Mouse (Mus musculus) forebrain, embryonic 12.5 days (tissue): ENCODE results near the gene Pde1b. TPM values are rescaled to one million over a fixed set of nuclear protein-coding genes. Genes with fewer than 3 reads are reported as not detected.

Source experiments
- ATAC-seq: fragments of 200-750 bp; cut with Nextera tagmentation; 2 replicates; pipeline ENCODE4 v1.8.0; 2017; ENCODE audit warnings: moderate TSS enrichment; ENCODE audit not compliant: low FRiP score
- H3K27ac ChIP-seq: fragments of 300-500 bp; sonication (generic); 2 replicates; pipeline ENCODE4 v1.5.1; 2016; ENCODE audit warnings: mild to moderate bottlenecking
- H3K27me3 ChIP-seq: fragments of 300-500 bp; sonication (generic); 2 replicates; pipeline ENCODE4 v1.6.1; 2016; ENCODE audit warnings: mild to moderate bottlenecking
- H3K36me3 ChIP-seq: fragments of 300-500 bp; sonication (generic); replicated peaks from 2 replicates; pipeline ENCODE4 v1.6.1; 2016; ENCODE audit warnings: mild to moderate bottlenecking
- H3K4me1 ChIP-seq: fragments of 300-500 bp; sonication (generic); 2 replicates; pipeline ENCODE4 v1.6.1; 2016
- H3K4me2 ChIP-seq: fragments of 300-500 bp; sonication (generic); 2 replicates; pipeline ENCODE4 v1.6.1; 2016; ENCODE audit warnings: mild to moderate bottlenecking, moderate library complexity
- H3K4me3 ChIP-seq: fragments of 300-500 bp; sonication (generic); replicated peaks from 2 replicates; pipeline ENCODE4 v1.5.1; 2016; ENCODE audit warnings: mild to moderate bottlenecking
- H3K9ac ChIP-seq: fragments of 300-500 bp; sonication (generic); 2 replicates; pipeline ENCODE4 v1.6.1; 2016; ENCODE audit warnings: mild to moderate bottlenecking
- H3K9me3 ChIP-seq: fragments of 300-500 bp; sonication (generic); 2 replicates; pipeline ENCODE4 v1.6.1; 2016
- WGBS: fragments of 180-500 bp; shearing (Covaris S2); methylation state at CpG from one replicate; pipeline ENCODE4 v1.1.7; 2016; 5-methylcytosine and 5-hydroxymethylcytosine counted together
- polyA plus RNA-seq: library from polyadenylated mRNA; unstranded; fragments of >200 nt; fragmentation: Nextera tagmentation; extraction: Ambion mirVana; gene quantifications from 2 replicates; pipeline ENCODE4 v1.2.1, GENCODE M21; 2016

Gene Pde1b
- polyA plus RNA-seq: 42.7 and 45.8 TPM in 2 replicates

GRCm38 (mm10) chr15:103502435-103503250, at the start of gene Pde1b:
TSS of gene Pde1b (plus strand) at chr15:103503034.
- Histone ChIP-seq H3K36me3 (no peaks in the 10 kb centered on the region), H3K9me3 (no peaks in the 10 kb centered on the region), H3K4me1 (peaks cover 45% of the 10 kb centered on the region), H3K27me3 (peaks cover 24% of the 10 kb centered on the region), H3K27ac (peak within 1 kb of the TSS; percentile 53), H3K4me3 (peak within 1 kb of the TSS; percentile 68), H3K9ac (peak within 1 kb of the TSS; percentile 82), H3K4me2 (peak within 1 kb of the TSS; percentile 89)
- ATAC-seq: peak; percentile 88
- WGBS: 1% methylated on average over 62 of the region's 63 CpGs

- H3K4me2 ChIP-seq: no peak within 1 kb of the TSS
- WGBS: 89% methylated on average over 13 of the region's 13 CpGs
- no peak within 1 kb of the TSS for H3K4me3 ChIP-seq
- no peaks in the 10 kb centered on the region for H3K27me3 ChIP-seq
- H3K4me1 ChIP-seq: no peaks in the 10 kb centered on the region
- ATAC-seq: no peak
- H3K9ac ChIP-seq: no peak within 1 kb of the TSS
- H3K27ac ChIP-seq: no peak within 1 kb of the TSS
- no peaks in the 10 kb centered on the region for H3K36me3 ChIP-seq
- no peaks in the 10 kb centered on the region for H3K9me3 ChIP-seq
Measured at GRCm38 (mm10) chr15:103453551-103454218, 49.1 kb upstream of the Pde1b start, which contains the start of gene Nckap1l. TSS of gene Nckap1l (plus strand) at chr15:103453794.

GRCm38 (mm10) chr15:103454449-103454848, 48.4 kb upstream of the Pde1b start:
- Histone ChIP-seq H3K36me3 (no peaks in the 10 kb centered on the region), H3K9ac (no peak overlapping the region), H3K4me3 (no peak overlapping the region), H3K27ac (no peak overlapping the region), H3K4me2 (no peak overlapping the region), H3K9me3 (no peaks in the 10 kb centered on the region), H3K4me1 (no peaks in the 10 kb centered on the region), H3K27me3 (no peaks in the 10 kb centered on the region)
- WGBS: 88% methylated on average over 6 of the region's 6 CpGs
- no peak for ATAC-seq

- 65% methylated on average over 7 of the region's 7 CpGs for WGBS
- no peak for ATAC-seq
- Histone ChIP-seq H3K4me3 (no peak overlapping the region), H3K27me3 (no peaks in the 10 kb centered on the region), H3K36me3 (no peaks in the 10 kb centered on the region), H3K4me2 (no peak overlapping the region), H3K9me3 (no peaks in the 10 kb centered on the region), H3K4me1 (no peaks in the 10 kb centered on the region; the same call in 1 of the 2 replicates), H3K27ac (no peak overlapping the region), H3K9ac (no peak overlapping the region)
Measured at GRCm38 (mm10) chr15:103462539-103463261, 40.1 kb upstream of the Pde1b start.

- H3K27me3 ChIP-seq: no peaks in the 10 kb centered on the region
- no peak overlapping the region for H3K9ac ChIP-seq
- H3K4me3 ChIP-seq: no peak overlapping the region
- WGBS: 88% methylated on average over 7 of the region's 7 CpGs
- ATAC-seq: no peak
- no peaks in the 10 kb centered on the region for H3K36me3 ChIP-seq
- H3K4me2 ChIP-seq: no peak overlapping the region
- no peaks in the 10 kb centered on the region for H3K9me3 ChIP-seq
- no peak overlapping the region for H3K27ac ChIP-seq
- no peaks in the 10 kb centered on the region for H3K4me1 ChIP-seq
Measured at GRCm38 (mm10) chr15:103471488-103472194, 31.2 kb upstream of the Pde1b start.

- Histone ChIP-seq H3K27ac (no peak overlapping the region), H3K4me2 (no peak overlapping the region), H3K9me3 (no peaks in the 10 kb centered on the region), H3K9ac (no peak overlapping the region), H3K4me1 (no peaks in the 10 kb centered on the region), H3K36me3 (no peaks in the 10 kb centered on the region), H3K27me3 (no peaks in the 10 kb centered on the region), H3K4me3 (no peak overlapping the region)
- WGBS: 72% methylated on average over 3 of the region's 3 CpGs
- ATAC-seq: no peak
Measured at GRCm38 (mm10) chr15:103472265-103472664, 30.6 kb upstream of the Pde1b start.

GRCm38 (mm10) chr15:103473182-103473581, 29.7 kb upstream of the Pde1b start:
- H3K4me2 ChIP-seq: no peak overlapping the region
- no peaks in the 10 kb centered on the region for H3K36me3 ChIP-seq
- H3K27ac ChIP-seq: no peak overlapping the region
- 88% methylated on average over 7 of the region's 7 CpGs for WGBS
- ATAC-seq: no peak
- H3K27me3 ChIP-seq: no peaks in the 10 kb centered on the region
- no peaks in the 10 kb centered on the region for H3K4me1 ChIP-seq
- H3K9ac ChIP-seq: no peak overlapping the region
- H3K4me3 ChIP-seq: no peak overlapping the region
- H3K9me3 ChIP-seq: no peaks in the 10 kb centered on the region

- ATAC-seq: no peak
- H3K27ac ChIP-seq: no peak overlapping the region
- no peak overlapping the region for H3K9ac ChIP-seq
- H3K4me2 ChIP-seq: no peak overlapping the region
- H3K4me3 ChIP-seq: no peak overlapping the region
- WGBS: 84% methylated on average over 5 of the region's 5 CpGs
- no peaks in the 10 kb centered on the region; the same call in 1 of the 2 replicates for H3K4me1 ChIP-seq
- H3K36me3 ChIP-seq: no peaks in the 10 kb centered on the region
- no peaks in the 10 kb centered on the region for H3K27me3 ChIP-seq
- H3K9me3 ChIP-seq: no peaks in the 10 kb centered on the region
Measured at GRCm38 (mm10) chr15:103473769-103474168, 29.1 kb upstream of the Pde1b start.

- ATAC-seq: no peak
- no peak overlapping the region for H3K9ac ChIP-seq
- H3K27ac ChIP-seq: no peak overlapping the region
- peaks cover 2% of the 10 kb centered on the region; the same call in 1 of the 2 replicates for H3K4me1 ChIP-seq
- no peaks in the 10 kb centered on the region for H3K9me3 ChIP-seq
- no peaks in the 10 kb centered on the region for H3K36me3 ChIP-seq
- 0 out of 2 replicates have a peak, but pooled peaks cover 4% of the 10 kb centered on the region for H3K27me3 ChIP-seq
- no peak overlapping the region for H3K4me2 ChIP-seq
- H3K4me3 ChIP-seq: no peak overlapping the region
- 81% methylated on average over 1 of the region's 1 CpGs for WGBS
Measured at GRCm38 (mm10) chr15:103479080-103479606, 23.7 kb upstream of the Pde1b start.

GRCm38 (mm10) chr15:103480129-103480528, 22.7 kb upstream of the Pde1b start:
- peaks cover 9% of the 10 kb centered on the region for H3K4me1 ChIP-seq
- H3K4me3 ChIP-seq: no peak overlapping the region
- no peak overlapping the region for H3K9ac ChIP-seq
- H3K27me3 ChIP-seq: 0 out of 2 replicates have a peak, but pooled peaks cover 4% of the 10 kb centered on the region
- no peak for ATAC-seq
- no peaks in the 10 kb centered on the region for H3K36me3 ChIP-seq
- no peaks in the 10 kb centered on the region for H3K9me3 ChIP-seq
- H3K27ac ChIP-seq: no peak overlapping the region
- WGBS: 78% methylated on average over 2 of the region's 2 CpGs
- no peak overlapping the region for H3K4me2 ChIP-seq

GRCm38 (mm10) chr15:103482488-103482887, 20.3 kb upstream of the Pde1b start:
- no peak overlapping the region for H3K27ac ChIP-seq
- H3K36me3 ChIP-seq: no peaks in the 10 kb centered on the region
- ATAC-seq: peak; percentile 74
- H3K4me2 ChIP-seq: no peak overlapping the region
- peaks cover 9% of the 10 kb centered on the region for H3K4me1 ChIP-seq
- H3K27me3 ChIP-seq: 0 out of 2 replicates have a peak, but pooled peaks cover 4% of the 10 kb centered on the region
- H3K9me3 ChIP-seq: no peaks in the 10 kb centered on the region
- no peak overlapping the region for H3K9ac ChIP-seq
- WGBS: 0% methylated on average over 1 of the region's 1 CpGs
- no peak overlapping the region for H3K4me3 ChIP-seq
